Mouse (Mus musculus): Measurements from ENCODE around the gene Acvr1. TPM values are rescaled to one million over a fixed set of nuclear protein-coding genes. Genes with fewer than 3 reads are reported as not detected.

The Acvr1 gene
- total RNA-seq, 4 experiments from 2014 or later, result 14.2 to 17.0 (median 15.0) TPM

- DNase-seq (ENCODE audit: low spot score), result no peak
These were observed 46.2 kb downstream of the Acvr1 start for GRCm38 (mm10) chr2:58520727-58521126.

GRCm38 (mm10) chr2:58518517-58518916 is 48.4 kb downstream of the Acvr1 start:
- DNase-seq (ENCODE audit: low spot score), result no peak

- DNase-seq (ENCODE audit: low spot score), result no peak
These were observed 50.0 kb downstream of the Acvr1 start for GRCm38 (mm10) chr2:58516920-58517319.

- DNase-seq (ENCODE audit: low spot score), result no peak
These were observed 51.0 kb downstream of the Acvr1 start for GRCm38 (mm10) chr2:58516000-58516399.

- no peak for DNase-seq (ENCODE audit: low spot score)
These were observed 52.5 kb downstream of the Acvr1 start for GRCm38 (mm10) chr2:58514489-58514888.

GRCm38 (mm10) chr2:58513212-58513611 is 53.7 kb downstream of the Acvr1 start:
- DNase-seq (ENCODE audit: low spot score), result no peak

GRCm38 (mm10) chr2:58510192-58510591 is 56.8 kb downstream of the Acvr1 start:
- DNase-seq (ENCODE audit: low spot score), result no peak

- no peak for DNase-seq (ENCODE audit: low spot score)
These were observed 61.5 kb downstream of the Acvr1 start for GRCm38 (mm10) chr2:58505306-58506090.

GRCm38 (mm10) chr2:58496647-58497410 is 70.1 kb downstream of the Acvr1 start:
- no peak for DNase-seq (ENCODE audit: low spot score)

GRCm38 (mm10) chr2:58495271-58495670 is 71.7 kb downstream of the Acvr1 start:
- peak; percentile 54 for DNase-seq (ENCODE audit: low spot score)

- no peak for DNase-seq (ENCODE audit: low spot score)
These were observed 73.0 kb downstream of the Acvr1 start for GRCm38 (mm10) chr2:58493685-58494635.

- peak; percentile 46 for DNase-seq (ENCODE audit: low spot score)
These were observed 77.7 kb downstream of the Acvr1 start for GRCm38 (mm10) chr2:58489275-58489674.

- DNase-seq (ENCODE audit: low spot score), result no peak
These were observed 78.6 kb downstream of the Acvr1 start for GRCm38 (mm10) chr2:58488404-58488803.

- DNase-seq (ENCODE audit: low spot score), result no peak
These were observed 79.7 kb downstream of the Acvr1 start for GRCm38 (mm10) chr2:58487279-58487560.

GRCm38 (mm10) chr2:58486441-58487278 is 80.3 kb downstream of the Acvr1 start:
- DNase-seq (ENCODE audit: low spot score), result no peak

GRCm38 (mm10) chr2:58485683-58486082 is 81.3 kb downstream of the Acvr1 start:
- DNase-seq (ENCODE audit: low spot score), result no peak

- DNase-seq (ENCODE audit: low spot score), result no peak
These were observed 81.8 kb downstream of the Acvr1 start for GRCm38 (mm10) chr2:58485152-58485551.

GRCm38 (mm10) chr2:58484284-58484965 is 82.5 kb downstream of the Acvr1 start:
- DNase-seq (ENCODE audit: low spot score), result no peak

GRCm38 (mm10) chr2:58481450-58482100 is 85.4 kb downstream of the Acvr1 start:
- DNase-seq (ENCODE audit: low spot score), result no peak

GRCm38 (mm10) chr2:58480764-58481163 is 86.2 kb downstream of the Acvr1 start:
- no peak for DNase-seq (ENCODE audit: low spot score)
